Mouse (Mus musculus) duodenum, adult 2 months (tissue): Measurements from ENCODE around the gene Ddx17. TPM values are rescaled to one million over a fixed set of nuclear protein-coding genes. Genes with fewer than 3 reads are reported as not detected.

Experiments
- polyA plus RNA-seq: library from polyadenylated mRNA; depleted of rRNA; stranded (reverse); fragments of >200 nt; gene quantifications from 2 replicates; pipeline ENCODE4 v1.2.3, GENCODE M21; 2012; ENCODE audit warnings: low replicate concordance; rRNA removed

Gene Ddx17
- 70.0 and 89.2 TPM in 2 replicates for polyA plus RNA-seq

GRCm38 (mm10) chr15:79546410-79547288 lies at the start of gene Ddx17:
Gene Ddx17, minus strand, starts transcription at chr15:79546741.

GRCm38 (mm10) chr15:79516171-79517096 lies 30.1 kb downstream of the Ddx17 start, which contains the start of gene Kdelr3:
Gene Kdelr3, plus strand, starts transcription at chr15:79516411.

GRCm38 (mm10) chr15:79504707-79505452 lies 41.7 kb downstream of the Ddx17 start, which contains the start of gene Kcnj4:
Gene Kcnj4, minus strand, starts transcription at chr15:79505241.

Other genes starting within 250 kb of the Ddx17 start
- 40.2 and 50.6 TPM in 2 replicates for gene Pla2g6, start 218.4 kb downstream of the Ddx17 start, polyA plus RNA-seq
- gene Maff, start 200.1 kb downstream of the Ddx17 start, polyA plus RNA-seq, result 5.3 and 21.1 TPM in 2 replicates
- gene Tmem184b, start 143.2 kb downstream of the Ddx17 start, polyA plus RNA-seq, result 97.5 and 100 TPM in 2 replicates
- gene Csnk1e, start 91.2 kb downstream of the Ddx17 start, polyA plus RNA-seq, result 14.1 and 18.0 TPM in 2 replicates
- gene Kcnj4, start 41.5 kb downstream of the Ddx17 start, polyA plus RNA-seq, result not detected in 2 replicates
- gene Kdelr3, start 30.3 kb downstream of the Ddx17 start, polyA plus RNA-seq, result 12.8 and 13.6 TPM in 2 replicates
- gene Dmc1, start 58.4 kb upstream of the Ddx17 start, polyA plus RNA-seq, result 0.13 TPM in 1 of 2 replicates, not detected in the other
- 0.08 and 0.22 TPM in 2 replicates for gene Fam227a, start 112.2 kb upstream of the Ddx17 start, polyA plus RNA-seq
- gene Cby1, start 112.5 kb upstream of the Ddx17 start, polyA plus RNA-seq, result 7.6 and 9.6 TPM in 2 replicates
- gene Tomm22, start 124.1 kb upstream of the Ddx17 start, polyA plus RNA-seq, result 16.2 and 23.5 TPM in 2 replicates
- 13.5 and 14.9 TPM in 2 replicates for gene Josd1, start 141.2 kb upstream of the Ddx17 start, polyA plus RNA-seq
- gene Gtpbp1, start 144.1 kb upstream of the Ddx17 start, polyA plus RNA-seq, result 21.2 and 36.3 TPM in 2 replicates
- gene Sun2, start 195.8 kb upstream of the Ddx17 start, polyA plus RNA-seq, result 18.8 and 19.8 TPM in 2 replicates
- 18.0 and 20.8 TPM in 2 replicates for gene Dnal4, start 231.1 kb upstream of the Ddx17 start, polyA plus RNA-seq